Mouse (Mus musculus) intestine, embryonic 15.5 days (tissue): Measurements from ENCODE around the gene Lmo4. TPM values are rescaled to one million over a fixed set of nuclear protein-coding genes. Genes with fewer than 3 reads are reported as not detected.

Experiments
- ATAC-seq: fragments of 200-750 bp; cut with Nextera tagmentation; 2 replicates; pipeline ENCODE4 v1.8.0; 2017; ENCODE audit warnings: moderate TSS enrichment, moderate library complexity
- H3K27ac ChIP-seq: fragments of 300-500 bp; sonication (generic); 2 replicates; pipeline ENCODE4 v1.5.1; 2015; ENCODE audit warnings: mild to moderate bottlenecking, inconsistent platforms
- H3K27me3 ChIP-seq: fragments of 300-500 bp; sonication (generic); replicated peaks from 2 replicates; pipeline ENCODE4 v1.6.1; 2015; ENCODE audit warnings: inconsistent platforms
- H3K36me3 ChIP-seq: fragments of 300-500 bp; sonication (generic); 2 replicates; pipeline ENCODE4 v1.6.1; 2015; ENCODE audit warnings: inconsistent platforms
- H3K4me1 ChIP-seq: fragments of 300-500 bp; sonication (generic); replicated peaks from 2 replicates; pipeline ENCODE4 v1.6.1; 2015; ENCODE audit warnings: inconsistent platforms
- H3K4me2 ChIP-seq: fragments of 300-500 bp; sonication (generic); replicated peaks from 2 replicates; pipeline ENCODE4 v1.6.1; 2015; ENCODE audit warnings: mild to moderate bottlenecking, inconsistent platforms
- H3K4me3 ChIP-seq: fragments of 300-500 bp; sonication (generic); replicated peaks from 2 replicates; pipeline ENCODE4 v1.5.1; 2015; ENCODE audit warnings: inconsistent platforms
- H3K9ac ChIP-seq: fragments of 300-500 bp; sonication (generic); 2 replicates; pipeline ENCODE4 v1.6.1; 2015; ENCODE audit warnings: inconsistent platforms
- H3K9me3 ChIP-seq: fragments of 300-500 bp; sonication (generic); 2 replicates; pipeline ENCODE4 v1.6.1; 2016; ENCODE audit warnings: inconsistent platforms
- WGBS: fragments of 180-500 bp; shearing (Covaris S2); methylation state at CpG from one replicate; pipeline ENCODE4 v1.1.7; 2015; 5-methylcytosine and 5-hydroxymethylcytosine counted together
- polyA plus RNA-seq: library from polyadenylated mRNA; unstranded; fragments of >200 nt; fragmentation: Nextera tagmentation; extraction: Ambion mirVana; gene quantifications from 2 replicates; pipeline ENCODE4 v1.2.1, GENCODE M21; 2015

The Lmo4 gene
- polyA plus RNA-seq, 1 experiment from 2014 or later, result 60.8 TPM

DNA sequence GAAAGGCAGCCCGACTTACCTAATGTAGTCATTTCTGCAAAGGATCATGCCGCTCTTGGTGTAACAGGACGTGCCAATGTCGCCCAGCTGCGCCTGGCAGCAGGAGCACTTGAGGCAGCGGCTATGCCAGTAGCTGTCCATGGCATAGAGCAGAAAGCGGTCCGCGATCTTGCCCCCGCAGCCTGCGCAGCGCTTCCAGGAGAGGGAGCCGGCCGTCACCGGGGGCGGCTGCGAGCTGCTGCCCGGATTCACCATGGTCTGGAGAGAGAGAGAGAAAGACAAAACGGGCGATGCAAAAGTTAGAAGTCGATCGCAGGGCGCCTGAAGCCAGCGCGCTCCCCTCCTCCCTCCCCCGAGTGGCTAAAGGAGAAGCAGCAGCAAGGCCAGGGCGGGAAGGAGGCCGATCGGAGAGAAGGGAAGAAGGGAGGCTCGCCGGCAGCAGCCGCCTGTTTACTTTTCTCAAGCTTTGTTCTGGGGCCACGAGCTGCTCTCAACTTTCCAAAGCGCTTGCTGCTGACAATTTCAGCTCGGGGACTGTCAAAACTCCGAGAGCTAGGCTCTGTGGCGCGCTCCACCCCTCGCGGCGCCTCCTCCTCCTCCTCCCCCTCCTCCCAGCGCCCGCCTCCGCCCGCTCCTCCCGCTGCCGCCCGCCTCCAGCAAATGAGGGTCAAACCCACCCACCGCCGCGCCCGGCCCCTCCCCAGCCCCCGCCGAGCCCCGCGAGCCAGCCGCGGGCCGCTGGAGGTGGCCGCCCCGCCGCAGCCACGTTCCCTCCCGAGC lies 3.0 kb downstream of the Lmo4 start:
- Histone ChIP-seq H3K9ac (peak overlapping the region; percentile 95), H3K9me3 (no peaks in the 10 kb centered on the region), H3K27ac (peak overlapping the region; percentile 95), H3K4me2 (peak overlapping the region; percentile 91), H3K27me3 (no peaks in the 10 kb centered on the region), H3K4me3 (peak overlapping the region; percentile 88), H3K36me3 (no peaks in the 10 kb centered on the region), H3K4me1 (peaks cover 24% of the 10 kb centered on the region)
- WGBS, result under 1% methylated on average over 59 of the region's 64 CpGs
- peak; percentile 75 for ATAC-seq

DNA sequence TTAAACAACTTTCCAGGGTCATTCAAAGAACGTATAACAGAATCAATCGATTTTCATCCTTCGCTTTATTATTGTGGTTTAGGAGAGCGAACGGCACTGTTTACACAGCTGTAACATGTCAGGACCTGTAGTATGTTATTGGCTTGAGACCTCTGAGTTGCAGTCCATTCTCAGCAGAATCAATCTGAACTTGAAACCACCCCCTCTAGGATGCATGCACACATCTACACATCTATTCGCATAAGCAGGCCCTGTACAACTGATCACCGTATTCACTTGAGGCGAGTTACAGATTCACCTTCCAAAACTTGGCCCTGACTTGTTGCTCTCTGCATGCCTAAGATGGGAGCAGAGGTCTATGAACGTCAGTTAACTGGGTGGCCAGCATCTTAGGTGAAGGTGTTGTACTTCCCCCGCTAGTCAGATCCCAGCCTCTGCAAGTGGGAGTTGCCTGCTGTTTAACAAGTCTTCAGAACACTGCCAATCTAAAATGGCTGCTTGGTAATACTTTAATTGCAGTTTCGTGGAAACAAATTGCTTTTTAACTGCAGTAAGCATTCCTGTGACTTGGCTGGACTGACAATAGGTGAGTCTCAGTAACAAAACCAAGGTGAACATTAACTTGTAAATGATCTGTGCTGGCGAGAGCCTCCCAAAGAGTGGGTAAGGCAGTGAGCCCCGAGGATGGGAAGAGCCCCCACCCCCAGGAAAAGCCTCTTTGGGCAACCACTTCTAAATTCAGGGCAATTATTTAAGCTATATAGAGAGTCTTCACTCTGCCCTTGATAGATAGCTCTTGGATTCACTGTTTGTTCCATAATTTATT lies 19.5 kb downstream of the Lmo4 start:
- Histone ChIP-seq H3K4me2 (no peak overlapping the region), H3K27me3 (no peaks in the 10 kb centered on the region), H3K36me3 (peaks cover 18% of the 10 kb centered on the region), H3K27ac (no peak overlapping the region), H3K9ac (no peak overlapping the region), H3K4me1 (0 out of 2 replicates have a peak, but pooled peaks cover 3% of the 10 kb centered on the region), H3K9me3 (no peaks in the 10 kb centered on the region), H3K4me3 (no peak overlapping the region)
- WGBS, result 46% methylated on average over 13 of the region's 13 CpGs
- ATAC-seq, result peak; percentile 63

DNA sequence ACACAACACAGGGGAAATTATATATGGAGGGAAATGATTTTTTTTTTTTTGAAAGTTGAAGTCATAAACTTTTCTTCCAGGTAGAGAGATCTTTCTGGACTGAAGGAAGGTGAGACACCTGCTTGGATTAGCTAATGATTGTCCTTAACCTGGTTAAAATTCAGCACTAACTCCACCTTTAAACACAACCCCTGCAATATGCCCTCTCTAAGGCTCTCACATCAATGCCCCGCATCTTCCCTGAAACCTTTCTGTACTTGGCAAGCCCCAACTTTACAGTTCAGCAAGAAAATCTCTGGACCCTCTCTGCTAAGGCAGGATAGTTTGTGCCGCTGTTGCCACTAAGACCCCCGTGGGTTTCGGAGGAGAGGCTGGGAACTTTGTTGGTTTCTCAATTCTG lies 20.1 kb downstream of the Lmo4 start:
- Histone ChIP-seq H3K27me3 (no peaks in the 10 kb centered on the region), H3K9ac (no peak overlapping the region), H3K36me3 (peaks cover 13% of the 10 kb centered on the region), H3K4me1 (0 out of 2 replicates have a peak, but pooled peaks cover 3% of the 10 kb centered on the region), H3K4me3 (no peak overlapping the region), H3K27ac (no peak overlapping the region), H3K9me3 (no peaks in the 10 kb centered on the region), H3K4me2 (no peak overlapping the region)
- WGBS, result 73% methylated on average over 4 of the region's 4 CpGs
- ATAC-seq, result 0 out of 2 replicates have a peak, but pooled peaks have one; percentile 42

DNA sequence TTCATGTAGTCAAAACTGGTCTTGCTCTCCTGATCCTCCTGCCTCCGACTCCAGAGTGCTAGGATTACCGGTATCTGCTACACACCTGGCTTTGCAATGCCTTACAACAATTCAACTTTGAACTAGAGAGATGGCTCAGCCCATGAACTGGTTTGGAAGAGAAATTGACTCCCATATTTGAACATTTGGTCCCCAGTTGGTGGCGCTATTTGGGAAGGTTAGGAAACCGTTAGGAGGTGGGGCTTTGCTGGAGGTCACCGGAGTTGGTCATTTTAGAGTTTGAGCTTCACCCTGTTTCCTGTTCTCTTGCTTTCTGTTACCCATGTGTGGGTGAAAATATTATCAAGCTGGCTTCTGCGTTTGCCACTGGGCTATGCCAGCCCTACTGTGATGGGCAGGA lies 22.8 kb downstream of the Lmo4 start:
- Histone ChIP-seq H3K4me2 (no peak overlapping the region), H3K4me1 (no peaks in the 10 kb centered on the region), H3K9ac (no peak overlapping the region), H3K27ac (no peak overlapping the region), H3K27me3 (no peaks in the 10 kb centered on the region), H3K36me3 (no peaks in the 10 kb centered on the region), H3K4me3 (no peak overlapping the region), H3K9me3 (no peaks in the 10 kb centered on the region)
- 78% methylated on average over 6 of the region's 6 CpGs for WGBS
- ATAC-seq, result no peak

DNA sequence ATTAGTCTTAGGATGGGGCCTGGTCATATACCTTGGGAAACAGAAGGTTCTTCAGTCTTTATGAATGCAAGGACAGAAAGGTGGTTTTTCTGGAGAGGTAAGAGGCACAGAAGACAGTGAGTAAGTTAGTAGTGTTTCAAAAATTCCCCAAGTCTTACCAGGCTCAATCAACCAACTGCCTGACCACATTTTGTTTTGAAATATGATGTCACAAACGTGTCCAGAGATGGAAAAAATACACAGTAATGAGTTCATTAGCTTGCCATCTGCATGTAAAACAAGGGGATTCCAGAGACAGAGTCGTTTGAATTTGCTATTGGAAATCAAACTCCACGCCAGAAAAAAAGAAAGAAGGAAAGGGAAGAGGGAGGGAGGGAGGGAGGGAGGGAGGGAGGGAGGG lies 26.1 kb downstream of the Lmo4 start:
- no peaks in the 10 kb centered on the region for H3K36me3 ChIP-seq
- H3K9ac ChIP-seq, result no peak overlapping the region
- no peak overlapping the region for H3K4me3 ChIP-seq
- H3K27ac ChIP-seq, result no peak overlapping the region
- WGBS, result 68% methylated on average over 3 of the region's 3 CpGs
- no peaks in the 10 kb centered on the region for H3K9me3 ChIP-seq
- H3K4me1 ChIP-seq, result no peaks in the 10 kb centered on the region
- ATAC-seq, result no peak
- no peak overlapping the region for H3K4me2 ChIP-seq
- H3K27me3 ChIP-seq, result no peaks in the 10 kb centered on the region

DNA sequence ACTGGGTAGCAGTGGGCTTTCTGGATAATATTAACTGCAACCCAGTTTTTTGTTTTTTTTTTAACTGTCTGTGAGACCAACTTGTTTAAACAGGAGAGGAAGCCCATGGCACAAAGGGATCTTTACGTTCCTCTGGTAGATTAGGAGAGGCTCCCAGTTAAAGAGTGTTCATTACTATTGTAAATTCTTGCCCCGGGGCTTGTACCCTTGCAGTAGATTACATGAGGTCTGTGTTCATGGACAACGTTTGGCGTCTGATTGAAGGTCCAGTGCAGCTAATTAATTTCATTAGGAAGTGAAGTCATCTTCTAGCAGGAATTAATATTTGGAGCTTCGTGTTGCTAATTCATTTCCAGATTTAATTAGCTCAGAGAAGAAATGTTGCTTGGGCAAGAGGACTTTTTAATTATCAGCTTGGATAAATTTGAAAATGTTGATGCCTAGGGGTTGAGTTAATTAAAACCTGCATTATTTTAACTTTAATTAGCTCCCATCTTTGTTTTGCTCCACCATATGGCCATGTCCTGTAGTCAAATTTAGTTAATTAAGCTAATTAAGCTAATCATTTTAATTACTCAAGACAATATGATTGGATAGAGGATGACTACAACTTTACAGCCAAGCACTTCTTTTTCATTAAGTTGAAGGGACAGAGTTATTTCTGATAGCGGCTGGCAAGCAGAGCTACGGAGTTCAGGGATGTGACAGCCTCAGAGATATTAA lies 31.0 kb downstream of the Lmo4 start:
- Histone ChIP-seq H3K4me3 (no peak overlapping the region), H3K9me3 (no peaks in the 10 kb centered on the region), H3K27me3 (no peaks in the 10 kb centered on the region), H3K4me1 (no peaks in the 10 kb centered on the region), H3K27ac (no peak overlapping the region), H3K4me2 (no peak overlapping the region), H3K9ac (no peak overlapping the region), H3K36me3 (no peaks in the 10 kb centered on the region)
- WGBS, result 69% methylated on average over 7 of the region's 7 CpGs
- no peak for ATAC-seq

DNA sequence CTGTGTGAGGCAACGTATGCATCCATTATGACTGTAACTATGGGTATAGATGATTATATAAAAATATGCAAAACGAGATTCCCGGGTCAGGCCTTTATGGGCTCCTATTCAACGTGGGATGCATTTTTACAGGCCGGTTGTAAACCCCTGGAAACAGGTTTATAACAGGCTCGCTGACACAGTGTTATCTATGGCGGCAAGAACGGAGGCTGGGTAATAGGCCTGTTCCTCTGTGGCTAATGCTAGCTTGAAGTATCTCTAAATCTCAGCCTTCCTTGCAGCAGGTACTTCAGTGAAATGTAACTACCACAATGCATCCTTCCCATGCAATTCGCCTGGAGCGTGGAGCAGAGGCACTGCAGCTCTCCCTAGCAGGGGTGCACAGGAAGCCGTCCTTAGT lies 31.9 kb downstream of the Lmo4 start:
- ATAC-seq, result no peak
- Histone ChIP-seq H3K4me2 (no peak overlapping the region), H3K36me3 (no peaks in the 10 kb centered on the region), H3K9ac (no peak overlapping the region), H3K27ac (no peak overlapping the region), H3K9me3 (no peaks in the 10 kb centered on the region), H3K27me3 (no peaks in the 10 kb centered on the region), H3K4me1 (no peaks in the 10 kb centered on the region), H3K4me3 (no peak overlapping the region)
- WGBS, result 65% methylated on average over 11 of the region's 11 CpGs

DNA sequence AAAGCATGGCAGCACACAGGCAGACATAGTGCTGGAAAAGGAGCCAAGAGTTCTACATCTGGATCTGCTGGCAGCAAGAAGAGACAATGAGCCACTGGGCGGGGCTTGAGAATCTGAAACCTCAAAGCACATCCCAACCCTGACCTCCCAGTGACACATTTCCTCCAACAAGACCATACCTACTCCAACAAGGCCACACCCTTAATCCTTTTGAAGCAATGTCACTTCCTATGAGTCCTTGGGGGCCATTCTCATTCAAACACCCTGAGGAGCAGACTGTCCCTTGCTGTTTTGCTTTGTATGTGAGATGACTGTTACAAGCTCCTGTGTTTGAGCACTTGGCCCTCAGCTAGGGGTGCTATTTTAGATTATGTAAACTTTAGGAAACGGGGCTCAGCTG lies 33.3 kb downstream of the Lmo4 start:
- 71% methylated on average over 2 of the region's 2 CpGs for WGBS
- ATAC-seq, result no peak

DNA sequence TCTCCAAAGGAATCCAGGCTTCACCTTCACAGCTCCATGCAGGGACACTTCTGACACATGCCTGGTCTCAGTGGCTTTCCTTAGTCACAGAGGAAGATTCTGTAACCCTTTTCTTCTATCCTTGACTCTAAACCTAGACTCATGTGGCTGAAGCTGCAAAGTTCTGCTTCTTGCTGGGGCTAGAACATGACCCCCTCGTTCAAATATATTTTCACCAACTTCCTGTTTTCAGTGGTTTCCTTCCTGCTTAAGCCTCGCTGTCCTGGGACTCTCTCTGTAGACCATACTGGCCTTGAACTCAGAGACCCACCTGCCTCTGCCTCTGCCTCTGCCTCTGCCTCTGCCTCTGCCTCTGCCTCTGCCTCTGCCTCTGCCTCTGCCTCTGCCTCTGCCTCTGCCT lies 34.5 kb downstream of the Lmo4 start:
- H3K9ac ChIP-seq, result no peak overlapping the region
- ATAC-seq, result no peak
- H3K27me3 ChIP-seq, result no peaks in the 10 kb centered on the region
- 79% methylated on average over 2 of the region's 2 CpGs for WGBS
- no peak overlapping the region for H3K4me2 ChIP-seq
- H3K9me3 ChIP-seq, result no peaks in the 10 kb centered on the region
- H3K4me3 ChIP-seq, result no peak overlapping the region
- H3K4me1 ChIP-seq, result no peaks in the 10 kb centered on the region
- no peak overlapping the region for H3K27ac ChIP-seq
- no peaks in the 10 kb centered on the region for H3K36me3 ChIP-seq

More for the DNA sequence above, 33.3 kb downstream of the Lmo4 start:
- no peaks in the 10 kb centered on the region for H3K9me3 ChIP-seq
- H3K4me1 ChIP-seq, result no peaks in the 10 kb centered on the region
- no peak overlapping the region for H3K4me2 ChIP-seq
- no peaks in the 10 kb centered on the region for H3K36me3 ChIP-seq
- no peak overlapping the region for H3K4me3 ChIP-seq
- no peaks in the 10 kb centered on the region for H3K27me3 ChIP-seq
- no peak overlapping the region for H3K27ac ChIP-seq
- no peak overlapping the region for H3K9ac ChIP-seq

DNA sequence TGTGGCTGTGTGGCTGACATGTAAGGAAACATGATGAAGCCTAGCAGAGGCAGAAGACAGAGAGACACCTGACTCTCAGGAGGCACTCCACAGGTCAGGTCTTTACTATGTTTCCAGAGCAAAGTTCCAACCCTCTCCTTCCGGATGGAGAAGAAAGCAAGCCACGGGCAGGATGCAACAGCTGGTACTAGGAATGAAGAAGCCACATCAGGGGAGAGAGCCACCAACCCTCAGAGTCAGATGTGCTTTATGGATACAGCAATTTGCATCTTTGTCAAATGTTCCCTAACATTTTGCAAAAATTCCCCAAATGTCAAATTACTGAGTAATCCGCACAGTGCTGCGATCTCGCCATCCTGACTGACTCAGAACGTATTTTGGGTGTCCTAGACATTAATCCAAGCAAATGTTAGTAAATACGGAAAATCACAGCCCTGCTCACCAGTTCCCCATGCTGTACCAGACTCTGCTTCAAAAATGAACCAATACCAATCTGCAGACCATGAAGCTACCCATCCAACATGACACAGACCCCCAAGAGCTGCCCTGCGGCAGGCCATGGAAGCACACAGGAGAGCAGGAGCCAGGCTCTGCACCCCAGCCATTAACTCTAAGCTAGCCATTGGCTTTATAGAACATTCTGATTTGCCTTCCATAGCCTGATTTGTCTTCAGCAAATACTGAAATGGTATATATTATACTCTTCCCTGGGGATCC lies 38.4 kb downstream of the Lmo4 start:
- no peak overlapping the region for H3K4me2 ChIP-seq
- H3K27me3 ChIP-seq, result no peaks in the 10 kb centered on the region
- H3K4me3 ChIP-seq, result no peak overlapping the region
- 0 out of 2 replicates have a peak, but pooled peaks cover 6% of the 10 kb centered on the region for H3K4me1 ChIP-seq
- H3K9ac ChIP-seq, result no peak overlapping the region
- no peaks in the 10 kb centered on the region for H3K9me3 ChIP-seq
- 87% methylated on average over 8 of the region's 8 CpGs for WGBS
- ATAC-seq, result no peak
- no peaks in the 10 kb centered on the region for H3K36me3 ChIP-seq
- no peak overlapping the region for H3K27ac ChIP-seq

DNA sequence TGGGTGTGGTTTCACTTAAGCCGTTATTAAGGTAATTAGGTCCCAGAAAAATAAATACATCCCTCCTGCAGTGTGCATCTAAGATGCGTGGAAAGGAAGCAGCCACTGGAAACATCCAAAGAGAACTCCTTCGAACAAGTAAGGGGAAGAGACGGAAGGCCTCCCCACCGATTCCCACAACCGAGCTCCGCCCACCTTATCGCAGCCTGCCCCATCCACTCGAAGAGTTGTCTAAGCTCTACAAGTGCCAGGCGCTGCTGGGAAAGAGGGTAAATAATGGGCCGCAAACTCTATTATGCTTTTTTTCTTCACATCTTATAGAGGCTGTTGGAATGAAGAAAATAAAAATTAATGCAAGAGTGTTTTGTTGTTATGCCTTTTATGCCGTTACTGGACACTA lies 39.6 kb downstream of the Lmo4 start:
- no peaks in the 10 kb centered on the region for H3K9me3 ChIP-seq
- no peak overlapping the region for H3K27ac ChIP-seq
- WGBS, result 75% methylated on average over 12 of the region's 12 CpGs
- H3K4me3 ChIP-seq, result no peak overlapping the region
- ATAC-seq, result 0 out of 2 replicates have a peak, but pooled peaks have one; percentile 3
- H3K36me3 ChIP-seq, result no peaks in the 10 kb centered on the region
- H3K4me2 ChIP-seq, result no peak overlapping the region
- H3K4me1 ChIP-seq, result 0 out of 2 replicates have a peak, but pooled peaks cover 6% of the 10 kb centered on the region
- no peaks in the 10 kb centered on the region for H3K27me3 ChIP-seq
- H3K9ac ChIP-seq, result no peak overlapping the region
